Mouse (Mus musculus): ENCODE measurements around the gene Slc7a7. TPM values are rescaled to one million over a fixed set of nuclear protein-coding genes. Genes with fewer than 3 reads are reported as not detected.

Slc7a7 gene
- polyA plus RNA-seq (2012; rRNA removed) = 110 and 341 TPM in 2 replicates

DNA sequence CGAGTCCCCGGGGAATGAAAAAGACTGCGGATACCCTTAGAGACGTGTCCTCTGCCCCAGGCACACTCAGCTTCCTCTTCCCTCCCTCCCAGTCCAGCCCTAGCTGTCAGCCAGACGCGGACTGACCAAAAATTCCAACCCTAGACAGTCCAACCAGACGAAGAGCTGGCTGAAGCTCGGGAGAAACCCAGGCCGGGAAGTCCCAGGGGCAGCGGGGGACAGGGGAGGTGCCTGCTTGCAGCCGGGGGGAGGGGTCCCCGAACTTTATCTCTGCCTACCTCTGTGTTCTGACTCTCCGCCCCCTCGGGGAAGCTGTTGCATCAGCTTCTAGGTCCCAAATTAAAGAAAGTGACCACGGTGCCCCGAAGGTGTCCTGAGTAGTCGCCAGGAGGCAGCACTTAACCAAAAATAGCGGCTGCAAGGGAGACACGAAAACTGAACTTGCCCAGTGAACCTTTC is at the start of gene Slc7a7:
Gene Slc7a7 (minus strand): TSS at position 158 of the 459 bp plus-strand sequence.
- WGBS = 67% methylated on average over 19 of the region's 19 CpGs
- Histone ChIP-seq H3K27ac (ENCODE audit: insufficient read depth, low read depth, low read length) (no peak within 1 kb of the TSS), H3K36me3 (ENCODE audit: control insufficient read depth, insufficient read depth, low read length) (no peaks in the 10 kb centered on the region), H3K27me3 (ENCODE audit: control insufficient read depth, insufficient read depth, low read length) (no peaks in the 10 kb centered on the region), H3K4me1 (ENCODE audit: control insufficient read depth, insufficient read depth, insufficient read length, low read length) (peaks cover 17% of the 10 kb centered on the region), H3K4me3 (ENCODE audit: low read depth, low read length) (no peak within 1 kb of the TSS)
- TF ChIP-seq POLR2A (IDR thresholded peaks at IDR 0.05; ENCODE audit: low read depth, low read length) = no peak
- TF ChIP-seq CTCF (IDR thresholded peaks at IDR 0.05; ENCODE audit: extremely low read depth, insufficient read length, insufficient replicate concordance, low read depth, low read length) = no peak

GRCm38 (mm10) chr14:54464293-54465005 is 46.9 kb upstream of the Slc7a7 start:
- peak overlapping the region; percentile 81 for H3K27ac ChIP-seq (ENCODE audit: insufficient read depth, low read depth, low read length)
- H3K36me3 ChIP-seq (ENCODE audit: control insufficient read depth, insufficient read depth, low read length) = peaks cover 33% of the 10 kb centered on the region
- H3K4me1 ChIP-seq (ENCODE audit: control insufficient read depth, insufficient read depth, insufficient read length, low read length) = no peaks in the 10 kb centered on the region
- peak; percentile 77; the same call in 1 of the 2 replicates for TF ChIP-seq POLR2A (IDR thresholded peaks at IDR 0.05; ENCODE audit: low read depth, low read length)
- TF ChIP-seq CTCF (IDR thresholded peaks at IDR 0.05; ENCODE audit: extremely low read depth, insufficient read length, insufficient replicate concordance, low read depth, low read length) = peak; percentile 76; the same call in 1 of the 2 replicates
- no peaks in the 10 kb centered on the region for H3K27me3 ChIP-seq (ENCODE audit: control insufficient read depth, insufficient read depth, low read length)
- under 1% methylated on average over 56 of the region's 57 CpGs for WGBS
- H3K4me3 ChIP-seq (ENCODE audit: low read depth, low read length) = peak overlapping the region; percentile 89

- WGBS = 1% methylated on average over 35 of the region's 35 CpGs
- H3K36me3 ChIP-seq (ENCODE audit: control insufficient read depth, insufficient read depth, low read length) = peaks cover 28% of the 10 kb centered on the region
- TF ChIP-seq POLR2A (IDR thresholded peaks at IDR 0.05; ENCODE audit: low read depth, low read length) (0 out of 2 replicates have a peak, but pooled peaks have one; percentile 16), CTCF (IDR thresholded peaks at IDR 0.05; ENCODE audit: extremely low read depth, insufficient read length, insufficient replicate concordance, low read depth, low read length) (no peak)
- peak within 1 kb of the TSS; percentile 81 for H3K27ac ChIP-seq (ENCODE audit: insufficient read depth, low read depth, low read length)
- no peaks in the 10 kb centered on the region for H3K4me1 ChIP-seq (ENCODE audit: control insufficient read depth, insufficient read depth, insufficient read length, low read length)
- no peaks in the 10 kb centered on the region for H3K27me3 ChIP-seq (ENCODE audit: control insufficient read depth, insufficient read depth, low read length)
- H3K4me3 ChIP-seq (ENCODE audit: low read depth, low read length) = peak within 1 kb of the TSS; percentile 89
Measured at GRCm38 (mm10) chr14:54463959-54464292, 46.3 kb upstream of the Slc7a7 start, which contains the start of gene Lrp10. Gene Lrp10 (plus strand): TSS chr14:54464137.

GRCm38 (mm10) chr14:54463108-54463958 is 45.8 kb upstream of the Slc7a7 start:
- Histone ChIP-seq H3K27ac (ENCODE audit: insufficient read depth, low read depth, low read length) (peak overlapping the region; percentile 81), H3K4me1 (ENCODE audit: control insufficient read depth, insufficient read depth, insufficient read length, low read length) (no peaks in the 10 kb centered on the region), H3K4me3 (ENCODE audit: low read depth, low read length) (peak overlapping the region; percentile 89), H3K27me3 (ENCODE audit: control insufficient read depth, insufficient read depth, low read length) (no peaks in the 10 kb centered on the region), H3K36me3 (ENCODE audit: control insufficient read depth, insufficient read depth, low read length) (peaks cover 22% of the 10 kb centered on the region)
- WGBS = 11% methylated on average over 12 of the region's 12 CpGs
- TF ChIP-seq CTCF (IDR thresholded peaks at IDR 0.05; ENCODE audit: extremely low read depth, insufficient read length, insufficient replicate concordance, low read depth, low read length) (no peak), POLR2A (IDR thresholded peaks at IDR 0.05; ENCODE audit: low read depth, low read length) (no peak)

- no peak overlapping the region for H3K4me3 ChIP-seq (ENCODE audit: low read depth, low read length)
- no peak overlapping the region for H3K27ac ChIP-seq (ENCODE audit: insufficient read depth, low read depth, low read length)
- no peaks in the 10 kb centered on the region for H3K27me3 ChIP-seq (ENCODE audit: control insufficient read depth, insufficient read depth, low read length)
- H3K4me1 ChIP-seq (ENCODE audit: control insufficient read depth, insufficient read depth, insufficient read length, low read length) = no peaks in the 10 kb centered on the region
- TF ChIP-seq CTCF (IDR thresholded peaks at IDR 0.05; ENCODE audit: extremely low read depth, insufficient read length, insufficient replicate concordance, low read depth, low read length) = no peak
- TF ChIP-seq POLR2A (IDR thresholded peaks at IDR 0.05; ENCODE audit: low read depth, low read length) = no peak
- H3K36me3 ChIP-seq (ENCODE audit: control insufficient read depth, insufficient read depth, low read length) = peaks cover 10% of the 10 kb centered on the region
- WGBS = 34% methylated on average over 4 of the region's 4 CpGs
Measured at GRCm38 (mm10) chr14:54462146-54462545, 44.6 kb upstream of the Slc7a7 start.

GRCm38 (mm10) chr14:54457907-54458569 is 40.5 kb upstream of the Slc7a7 start:
- 83% methylated on average over 14 of the region's 14 CpGs for WGBS
- H3K4me3 ChIP-seq (ENCODE audit: low read depth, low read length) = no peak overlapping the region
- no peak overlapping the region for H3K27ac ChIP-seq (ENCODE audit: insufficient read depth, low read depth, low read length)
- H3K36me3 ChIP-seq (ENCODE audit: control insufficient read depth, insufficient read depth, low read length) = no peaks in the 10 kb centered on the region
- peaks cover 8% of the 10 kb centered on the region for H3K4me1 ChIP-seq (ENCODE audit: control insufficient read depth, insufficient read depth, insufficient read length, low read length)
- TF ChIP-seq POLR2A (IDR thresholded peaks at IDR 0.05; ENCODE audit: low read depth, low read length) = no peak
- TF ChIP-seq CTCF (IDR thresholded peaks at IDR 0.05; ENCODE audit: extremely low read depth, insufficient read length, insufficient replicate concordance, low read depth, low read length) = no peak
- H3K27me3 ChIP-seq (ENCODE audit: control insufficient read depth, insufficient read depth, low read length) = no peaks in the 10 kb centered on the region

Measured in small intestine, adult 2 months (tissue).